Mouse (Mus musculus) midbrain, embryonic 13.5 days (tissue): ENCODE data around the gene Ptprf. TPM values are rescaled to one million over a fixed set of nuclear protein-coding genes. Genes with fewer than 3 reads are reported as not detected.

Experiments
- ATAC-seq: fragments of 200-750 bp; cut with Nextera tagmentation; 2 replicates; pipeline ENCODE4 v1.8.0; 2017; ENCODE audit warnings: mild to moderate bottlenecking, moderate TSS enrichment, moderate library complexity
- H3K27ac ChIP-seq: fragments of 300-500 bp; sonication (generic); 2 replicates; pipeline ENCODE4 v1.5.1; 2015; ENCODE audit warnings: inconsistent platforms, mild to moderate bottlenecking, moderate library complexity
- H3K27me3 ChIP-seq: fragments of 300-500 bp; sonication (generic); 2 replicates; pipeline ENCODE4 v1.6.1; 2015; ENCODE audit warnings: mild to moderate bottlenecking, inconsistent platforms
- H3K36me3 ChIP-seq: fragments of 300-500 bp; sonication (generic); 2 replicates; pipeline ENCODE4 v1.6.1; 2015; ENCODE audit warnings: mild to moderate bottlenecking, inconsistent platforms
- H3K4me1 ChIP-seq: fragments of 300-500 bp; sonication (generic); replicated peaks from 2 replicates; pipeline ENCODE4 v1.6.1; 2015; ENCODE audit warnings: inconsistent platforms
- H3K4me2 ChIP-seq: fragments of 300-500 bp; sonication (generic); replicated peaks from 2 replicates; pipeline ENCODE4 v1.6.1; 2015; ENCODE audit warnings: moderate library complexity, mild to moderate bottlenecking, inconsistent platforms
- H3K4me3 ChIP-seq: fragments of 300-500 bp; sonication (generic); replicated peaks from 2 replicates; pipeline ENCODE4 v1.5.1; 2015; ENCODE audit warnings: mild to moderate bottlenecking, inconsistent platforms
- H3K9ac ChIP-seq: fragments of 300-500 bp; sonication (generic); replicated peaks from 2 replicates; pipeline ENCODE4 v1.6.1; 2015; ENCODE audit warnings: mild to moderate bottlenecking, inconsistent platforms
- H3K9me3 ChIP-seq: fragments of 300-500 bp; sonication (generic); 2 replicates; pipeline ENCODE4 v1.6.1; 2016; ENCODE audit warnings: mild to moderate bottlenecking, inconsistent platforms
- WGBS: fragments of 180-500 bp; shearing (Covaris S2); methylation state at CpG from one replicate; pipeline ENCODE4 v1.1.7; 2015; 5-methylcytosine and 5-hydroxymethylcytosine counted together
- polyA plus RNA-seq: library from polyadenylated mRNA; unstranded; fragments of >200 nt; fragmentation: Nextera tagmentation; extraction: Ambion mirVana; gene quantifications from 2 replicates; pipeline ENCODE4 v1.2.1, GENCODE M21; 2015

The Ptprf gene
- polyA plus RNA-seq, 1 experiment from 2014 or later = 91.8 TPM

GRCm38 (mm10) chr4:118221261-118221660, 69.9 kb downstream of the Ptprf start:
- no peak overlapping the region for H3K4me3 ChIP-seq
- no peak overlapping the region for H3K27ac ChIP-seq
- no peak for ATAC-seq
- H3K27me3 ChIP-seq = no peaks in the 10 kb centered on the region
- no peaks in the 10 kb centered on the region for H3K9me3 ChIP-seq
- H3K4me1 ChIP-seq = no peaks in the 10 kb centered on the region
- WGBS = 87% methylated on average over 7 of the region's 7 CpGs
- no peak overlapping the region for H3K4me2 ChIP-seq
- H3K36me3 ChIP-seq = peaks cover 100% of the 10 kb centered on the region
- no peak overlapping the region for H3K9ac ChIP-seq

DNA sequence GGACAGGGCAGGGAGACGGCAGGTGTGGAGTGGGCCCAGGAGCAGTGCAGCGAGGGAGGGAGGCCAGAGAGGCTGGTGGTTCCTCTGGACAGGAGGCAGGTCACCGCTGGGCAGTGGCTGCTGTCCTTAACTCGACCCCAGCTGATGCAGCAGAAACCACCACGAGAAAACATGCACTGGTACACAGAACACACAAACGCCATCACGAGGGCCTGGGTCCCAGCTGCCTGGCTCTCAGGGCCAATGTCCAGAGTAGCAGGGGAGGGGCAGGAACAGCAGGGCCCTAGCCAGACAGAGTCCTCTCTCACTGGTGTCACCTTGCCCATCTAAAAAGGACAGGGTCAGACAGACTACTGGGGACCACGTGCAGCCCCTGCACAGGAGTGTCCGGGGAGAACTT, 70.4 kb downstream of the Ptprf start:
- WGBS = 89% methylated on average over 9 of the region's 9 CpGs
- Histone ChIP-seq H3K4me2 (no peak overlapping the region), H3K27ac (no peak overlapping the region), H3K36me3 (peaks cover 100% of the 10 kb centered on the region), H3K27me3 (no peaks in the 10 kb centered on the region), H3K4me1 (no peaks in the 10 kb centered on the region), H3K9me3 (no peaks in the 10 kb centered on the region), H3K4me3 (no peak overlapping the region), H3K9ac (no peak overlapping the region)
- ATAC-seq = no peak

GRCm38 (mm10) chr4:118219487-118219886, 71.7 kb downstream of the Ptprf start:
- 86% methylated on average over 6 of the region's 6 CpGs for WGBS
- H3K9ac ChIP-seq = no peak overlapping the region
- no peaks in the 10 kb centered on the region for H3K27me3 ChIP-seq
- H3K4me2 ChIP-seq = no peak overlapping the region
- H3K27ac ChIP-seq = no peak overlapping the region
- no peak overlapping the region for H3K4me3 ChIP-seq
- peaks cover 100% of the 10 kb centered on the region for H3K36me3 ChIP-seq
- ATAC-seq = no peak
- H3K4me1 ChIP-seq = no peaks in the 10 kb centered on the region
- no peaks in the 10 kb centered on the region for H3K9me3 ChIP-seq

DNA sequence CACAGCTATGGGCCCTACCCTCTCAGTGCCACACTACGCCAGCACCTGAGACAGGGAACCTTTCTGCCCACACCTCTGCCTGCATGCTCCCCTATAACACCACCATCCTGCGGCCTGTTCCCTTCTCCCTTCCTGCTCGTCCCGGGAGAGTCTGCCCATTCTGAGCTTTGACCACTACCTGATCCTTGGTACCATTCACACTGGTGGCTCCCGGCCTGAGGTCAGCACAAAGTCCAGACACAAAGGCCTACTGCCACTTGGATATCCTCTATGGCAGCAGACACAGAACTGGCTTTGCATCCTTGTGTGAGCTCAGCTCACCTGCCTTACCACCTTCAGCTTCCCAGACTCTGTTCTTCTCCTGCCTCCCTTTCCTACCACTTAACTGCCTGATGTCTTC, 72.7 kb downstream of the Ptprf start:
- Histone ChIP-seq H3K4me3 (no peak overlapping the region), H3K9ac (no peak overlapping the region), H3K27me3 (no peaks in the 10 kb centered on the region), H3K4me1 (no peaks in the 10 kb centered on the region), H3K9me3 (no peaks in the 10 kb centered on the region), H3K36me3 (peaks cover 99% of the 10 kb centered on the region), H3K27ac (no peak overlapping the region), H3K4me2 (no peak overlapping the region)
- WGBS = 96% methylated on average over 5 of the region's 5 CpGs
- no peak for ATAC-seq

- WGBS = 86% methylated on average over 17 of the region's 17 CpGs
- H3K36me3 ChIP-seq = peaks cover 99% of the 10 kb centered on the region
- H3K9me3 ChIP-seq = no peaks in the 10 kb centered on the region
- no peak overlapping the region for H3K9ac ChIP-seq
- H3K4me2 ChIP-seq = no peak overlapping the region
- H3K27me3 ChIP-seq = no peaks in the 10 kb centered on the region
- no peaks in the 10 kb centered on the region for H3K4me1 ChIP-seq
- H3K4me3 ChIP-seq = no peak overlapping the region
- H3K27ac ChIP-seq = no peak overlapping the region
- peak; percentile 65 for ATAC-seq
Observed at GRCm38 (mm10) chr4:118216726-118217595, 74.2 kb downstream of the Ptprf start.

DNA sequence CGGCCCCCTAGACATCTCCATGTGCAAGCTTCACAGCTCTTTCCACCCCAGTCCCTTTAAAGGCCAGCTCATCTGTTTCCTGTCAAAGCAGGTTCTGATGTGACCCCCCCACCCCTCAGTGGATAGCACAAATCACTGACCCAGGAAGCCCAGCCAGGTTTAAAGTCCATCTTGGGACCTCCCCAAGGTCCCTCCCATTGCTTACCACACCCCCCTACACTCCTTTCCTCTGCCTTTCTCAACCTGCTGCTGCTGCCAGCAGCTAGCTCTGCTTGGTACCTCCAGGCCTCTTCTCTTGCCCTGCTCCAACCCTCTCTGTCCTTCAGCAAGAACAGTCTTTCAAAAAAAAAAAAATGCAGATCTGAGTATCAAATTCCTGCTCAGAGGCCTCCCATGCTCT, 76.3 kb downstream of the Ptprf start:
- Histone ChIP-seq H3K27me3 (no peaks in the 10 kb centered on the region), H3K4me2 (no peak overlapping the region), H3K9me3 (no peaks in the 10 kb centered on the region), H3K9ac (no peak overlapping the region), H3K36me3 (peaks cover 99% of the 10 kb centered on the region), H3K4me3 (no peak overlapping the region), H3K27ac (no peak overlapping the region), H3K4me1 (no peaks in the 10 kb centered on the region)
- no peak for ATAC-seq
- WGBS = 86% methylated on average over 1 of the region's 1 CpGs

GRCm38 (mm10) chr4:118206918-118207640, 84.1 kb downstream of the Ptprf start:
- Histone ChIP-seq H3K27me3 (no peaks in the 10 kb centered on the region), H3K4me1 (0 out of 2 replicates have a peak, but pooled peaks cover 2% of the 10 kb centered on the region), H3K4me3 (no peak overlapping the region), H3K36me3 (peaks cover 44% of the 10 kb centered on the region), H3K27ac (no peak overlapping the region), H3K9ac (no peak overlapping the region), H3K4me2 (no peak overlapping the region), H3K9me3 (no peaks in the 10 kb centered on the region)
- peak; percentile 31; the same call in 1 of the 2 replicates for ATAC-seq
- 53% methylated on average over 10 of the region's 10 CpGs for WGBS

GRCm38 (mm10) chr4:118205906-118206305, 85.3 kb downstream of the Ptprf start:
- WGBS = 90% methylated on average over 2 of the region's 2 CpGs
- H3K27ac ChIP-seq = no peak overlapping the region
- H3K4me3 ChIP-seq = no peak overlapping the region
- H3K9ac ChIP-seq = no peak overlapping the region
- 0 out of 2 replicates have a peak, but pooled peaks cover 2% of the 10 kb centered on the region for H3K4me1 ChIP-seq
- no peaks in the 10 kb centered on the region for H3K9me3 ChIP-seq
- no peak for ATAC-seq
- H3K4me2 ChIP-seq = no peak overlapping the region
- peaks cover 32% of the 10 kb centered on the region for H3K36me3 ChIP-seq
- H3K27me3 ChIP-seq = no peaks in the 10 kb centered on the region

DNA sequence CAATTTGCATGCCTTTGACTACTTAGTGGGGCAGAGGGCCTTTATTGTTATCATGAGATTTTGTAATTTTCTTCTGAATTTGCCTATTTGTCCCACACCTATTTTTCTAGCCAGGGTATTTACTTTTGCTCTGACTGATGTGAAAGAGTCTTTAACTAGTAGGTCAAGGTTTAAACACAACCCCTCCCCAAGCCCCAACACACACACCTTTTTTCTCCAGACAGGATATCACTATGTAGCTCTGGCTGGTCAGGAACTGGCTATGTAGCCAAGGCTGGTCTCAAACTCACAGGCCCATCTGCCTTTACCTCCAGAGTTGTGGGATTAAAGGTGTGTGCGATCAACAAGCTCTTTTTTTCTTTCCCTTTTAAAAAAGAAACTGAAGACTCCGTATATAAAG, 92.1 kb downstream of the Ptprf start:
- Histone ChIP-seq H3K4me2 (no peak overlapping the region), H3K4me3 (no peak overlapping the region), H3K9ac (no peak overlapping the region), H3K27ac (no peak overlapping the region), H3K36me3 (no peaks in the 10 kb centered on the region), H3K9me3 (no peaks in the 10 kb centered on the region), H3K27me3 (no peaks in the 10 kb centered on the region), H3K4me1 (no peaks in the 10 kb centered on the region)
- ATAC-seq = no peak
- WGBS = 86% methylated on average over 2 of the region's 2 CpGs

DNA sequence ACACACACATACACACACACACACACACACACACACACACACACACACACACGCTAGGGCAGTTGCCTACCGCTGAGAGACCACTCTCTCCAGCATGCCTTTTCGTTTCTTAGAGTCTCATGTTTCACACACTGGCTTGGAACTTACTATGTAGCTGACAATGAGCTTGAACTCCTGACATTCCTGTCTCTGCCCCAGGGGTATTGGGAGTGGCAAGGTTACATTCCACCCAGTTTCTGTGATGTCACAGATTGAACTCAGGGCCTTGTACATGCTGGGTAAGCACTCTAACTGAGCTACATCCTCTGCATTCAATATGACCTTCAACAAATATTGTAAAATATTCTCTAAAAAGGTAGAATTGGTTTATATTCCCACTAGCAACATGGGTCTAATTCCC, 92.6 kb downstream of the Ptprf start:
- H3K9ac ChIP-seq = no peak overlapping the region
- H3K36me3 ChIP-seq = no peaks in the 10 kb centered on the region
- H3K27me3 ChIP-seq = no peaks in the 10 kb centered on the region
- no peaks in the 10 kb centered on the region for H3K4me1 ChIP-seq
- H3K4me2 ChIP-seq = no peak overlapping the region
- no peak overlapping the region for H3K4me3 ChIP-seq
- H3K27ac ChIP-seq = no peak overlapping the region
- WGBS = 80% methylated on average over 3 of the region's 3 CpGs
- no peak for ATAC-seq
- H3K9me3 ChIP-seq = no peaks in the 10 kb centered on the region

DNA sequence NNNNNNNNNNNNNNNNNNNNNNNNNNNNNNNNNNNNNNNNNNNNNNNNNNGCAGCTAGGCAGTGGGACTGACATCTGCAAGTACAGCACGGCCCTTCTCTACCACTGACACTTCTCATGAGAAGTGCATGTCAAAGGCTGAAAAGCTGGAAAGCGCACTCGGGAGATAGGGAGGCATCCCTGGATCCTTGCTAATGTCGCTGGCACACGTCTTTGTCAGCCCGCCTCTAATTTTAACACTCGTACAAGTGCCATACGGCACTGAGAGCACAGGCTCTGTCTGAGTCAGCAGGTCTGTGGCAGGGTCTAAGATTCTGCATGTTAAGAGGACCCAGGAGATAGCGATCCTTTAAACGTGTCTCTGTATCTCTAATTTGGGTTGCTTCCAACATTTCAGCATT, 95.0 kb downstream of the Ptprf start:
- no peaks in the 10 kb centered on the region for H3K27me3 ChIP-seq
- no peaks in the 10 kb centered on the region for H3K9me3 ChIP-seq
- H3K4me2 ChIP-seq = no peak overlapping the region
- H3K9ac ChIP-seq = no peak overlapping the region
- no peak for ATAC-seq
- no peak overlapping the region for H3K4me3 ChIP-seq
- 91% methylated on average over 10 of the region's 10 CpGs for WGBS
- no peak overlapping the region for H3K27ac ChIP-seq
- H3K4me1 ChIP-seq = no peaks in the 10 kb centered on the region
- H3K36me3 ChIP-seq = no peaks in the 10 kb centered on the region

- 13% methylated on average over 17 of the region's 17 CpGs for WGBS
- peak; percentile 9 for ATAC-seq
- H3K4me2 ChIP-seq = peak overlapping the region; percentile 72
- H3K9ac ChIP-seq = peak overlapping the region; percentile 46; the same call in 1 of the 2 replicates
- H3K4me1 ChIP-seq = peaks cover 19% of the 10 kb centered on the region
- H3K36me3 ChIP-seq = peaks cover 20% of the 10 kb centered on the region
- H3K27me3 ChIP-seq = no peaks in the 10 kb centered on the region
- no peaks in the 10 kb centered on the region for H3K9me3 ChIP-seq
- H3K27ac ChIP-seq = peak overlapping the region; percentile 92
- H3K4me3 ChIP-seq = peak overlapping the region; percentile 62
Observed at GRCm38 (mm10) chr4:118180301-118181080, 110.7 kb downstream of the Ptprf start.
